Mouse (Mus musculus) E14TG2a.4 (cell line): Measurements from ENCODE around the gene Tjp2.

ENCODE experiments used
- CTCF ChIP-seq: conservative IDR thresholded peaks from 2 replicates; pipeline ENCODE4 v1.5.1; 2014; ENCODE audit warnings: low read length
- POU5F1 ChIP-seq: IDR thresholded peaks from 2 replicates; pipeline ENCODE4 v1.6.1; 2014; ENCODE audit warnings: low read length, borderline replicate concordance

DNA sequence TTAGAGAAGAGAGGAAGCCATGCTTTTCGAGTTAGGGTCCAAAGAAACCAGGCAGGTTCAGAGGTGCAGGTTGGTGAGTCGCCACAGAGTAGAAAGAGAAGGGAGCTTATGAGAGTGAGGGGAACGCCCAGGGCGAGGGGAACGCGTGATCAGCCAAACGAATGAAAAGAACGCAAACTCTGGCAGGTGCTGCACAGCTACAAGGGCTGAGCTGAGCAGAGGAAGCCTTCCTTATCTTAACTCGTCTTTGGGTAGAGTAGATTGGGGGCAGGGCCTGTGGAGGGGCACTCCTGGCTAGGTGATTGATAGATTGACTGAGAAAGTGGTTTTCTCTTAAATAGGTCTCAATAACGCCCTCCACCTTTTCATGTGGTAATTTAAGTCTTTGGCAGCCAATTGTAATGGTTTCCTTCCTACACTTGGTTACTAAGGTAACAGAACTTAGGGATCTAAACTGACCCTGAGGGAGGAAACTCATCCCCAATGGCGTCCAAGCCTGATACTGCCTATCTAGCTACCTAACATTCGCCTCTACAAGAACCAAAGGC, 160.4 kb downstream of the Tjp2 start:
- TF ChIP-seq CTCF (no peak), POU5F1 (no peak)
